Mouse (Mus musculus) embryo, embryonic 9.5 days (tissue): Measurements from ENCODE around the gene Ppp1r12b.

Source experiments
- DNase-seq: peaks from one replicate; pipeline ENCODE4 v3.0.0-alpha.2; 2017; ENCODE audit errors: extremely low spot score

Gene Ppp1r12b

GRCm38 (mm10) chr1:134763250-134763649 lies 192.5 kb downstream of the Ppp1r12b start:
- no peak for DNase-seq

GRCm38 (mm10) chr1:134761534-134761933 lies 194.2 kb downstream of the Ppp1r12b start:
- DNase-seq: no peak

DNA sequence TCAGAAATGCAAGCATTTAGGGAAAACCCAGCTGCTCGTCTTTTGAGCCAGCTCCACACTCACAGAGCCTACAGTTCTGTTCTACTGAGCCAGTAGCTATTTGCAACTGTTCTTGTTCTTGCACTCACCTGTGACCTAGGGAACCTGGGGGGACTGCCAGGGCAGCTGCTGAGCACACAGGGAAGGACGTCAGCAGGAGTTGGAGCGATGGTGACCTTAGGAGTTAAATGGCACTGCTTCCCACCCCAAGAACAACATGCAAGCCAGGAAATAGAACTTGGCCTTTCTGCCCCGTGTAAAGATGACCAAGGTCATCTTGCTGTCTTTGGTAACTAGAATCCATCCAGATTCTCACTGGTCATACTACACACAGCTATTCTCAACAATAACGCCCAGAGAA lies 195.1 kb downstream of the Ppp1r12b start:
- no peak for DNase-seq

GRCm38 (mm10) chr1:134759133-134759532 lies 196.6 kb downstream of the Ppp1r12b start:
- no peak for DNase-seq

GRCm38 (mm10) chr1:134757230-134757629 lies 198.5 kb downstream of the Ppp1r12b start:
- no peak for DNase-seq

GRCm38 (mm10) chr1:134756190-134756873 lies 199.4 kb downstream of the Ppp1r12b start:
- DNase-seq: no peak

DNA sequence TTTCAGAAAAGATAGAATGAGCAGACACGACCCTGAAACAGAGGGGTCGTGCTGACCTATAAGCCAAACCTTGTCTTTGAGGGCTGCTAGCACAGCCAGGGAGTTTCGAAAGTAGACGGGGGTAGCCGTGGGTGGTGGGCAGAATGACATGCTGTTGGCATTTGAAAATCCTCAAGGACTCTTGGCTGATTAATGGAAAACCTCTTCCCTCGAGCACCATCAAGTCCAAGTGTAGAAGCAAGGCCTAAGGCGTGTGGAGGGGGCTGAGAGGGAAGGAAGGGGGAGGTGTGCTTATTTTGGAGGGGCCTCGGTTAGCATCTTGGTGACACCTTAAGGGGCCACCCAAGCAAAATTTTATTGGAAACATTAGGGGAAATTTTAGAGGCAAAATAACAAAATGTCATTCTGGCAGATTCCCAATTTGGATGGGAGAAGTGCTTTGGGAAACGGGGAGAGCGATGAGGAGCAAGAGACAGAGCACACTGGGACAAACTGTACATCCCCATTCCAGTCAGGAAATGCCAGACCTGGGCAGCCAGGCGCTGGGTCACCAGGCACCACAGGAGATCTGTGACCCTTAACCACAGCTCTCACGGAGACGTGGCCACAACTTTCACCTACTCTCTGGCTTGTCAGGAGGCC lies 200.1 kb downstream of the Ppp1r12b start:
- DNase-seq: no peak

GRCm38 (mm10) chr1:134754818-134755217 lies 200.9 kb downstream of the Ppp1r12b start:
- DNase-seq: no peak

DNA sequence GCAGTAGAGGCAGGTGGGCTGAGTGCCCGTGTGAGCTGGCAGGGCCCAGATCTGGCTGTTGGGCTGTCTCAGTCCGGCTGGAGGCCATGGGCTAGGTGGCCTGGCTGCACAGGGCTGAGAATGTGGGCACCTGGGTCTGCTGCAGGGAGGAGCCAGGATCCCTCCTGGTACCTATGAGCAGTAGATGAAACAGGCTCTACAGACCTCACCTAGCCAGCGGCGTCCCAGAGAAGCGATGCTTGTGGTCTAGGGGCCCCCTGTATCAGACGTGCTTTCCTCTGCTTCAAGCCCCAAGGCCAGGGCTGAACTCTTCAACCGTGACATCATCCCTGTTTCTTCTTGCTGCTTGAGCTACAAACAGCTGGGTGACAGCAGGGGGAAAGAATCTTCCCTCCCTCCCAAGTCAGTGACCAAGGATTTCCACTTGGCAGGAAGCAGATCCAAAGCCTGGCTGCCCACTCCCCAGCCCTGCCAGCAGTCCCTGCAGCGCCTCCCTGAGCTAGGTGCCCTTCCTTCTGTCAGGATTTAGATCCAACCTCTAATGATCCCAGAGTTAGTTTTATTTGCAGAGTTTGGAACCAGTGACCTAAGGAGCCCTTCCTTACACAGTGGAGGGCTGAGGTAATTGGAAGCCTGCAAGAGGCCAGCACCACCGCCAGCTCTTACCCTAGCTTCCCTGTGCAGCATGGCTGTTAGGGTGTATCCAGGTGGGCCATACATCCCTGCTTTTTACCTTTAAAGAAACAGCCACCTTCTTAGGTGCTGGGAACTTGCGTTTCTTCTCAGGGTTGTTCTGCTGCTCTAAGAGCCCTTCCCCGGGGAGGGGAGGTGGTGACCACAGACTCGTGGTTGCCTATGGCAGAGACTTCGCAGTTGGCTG lies 201.8 kb downstream of the Ppp1r12b start:
- no peak for DNase-seq

DNA sequence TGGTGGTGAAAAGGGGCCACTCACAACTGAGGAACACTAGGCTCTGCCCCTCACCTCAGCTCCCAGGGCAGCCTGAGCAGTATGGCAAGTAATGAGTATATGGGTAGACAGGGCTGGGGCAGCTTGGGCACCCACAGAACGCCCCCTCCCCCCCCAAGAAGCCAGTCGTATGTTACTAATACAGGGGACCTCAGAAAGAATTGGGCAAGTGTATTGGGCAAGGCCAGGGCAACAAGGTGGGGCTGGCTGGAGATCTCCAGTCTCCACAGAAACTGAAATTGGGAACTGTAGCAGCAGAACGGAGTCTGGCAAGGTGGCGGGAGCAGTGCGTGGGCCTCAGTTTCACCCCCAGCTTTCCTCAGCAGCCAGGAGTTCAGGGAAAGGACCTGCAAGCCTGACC lies 203.3 kb downstream of the Ppp1r12b start:
- DNase-seq: no peak

- DNase-seq: no peak
Measured at GRCm38 (mm10) chr1:134749889-134750288, 205.9 kb downstream of the Ppp1r12b start.

- DNase-seq: peak; percentile 77
Measured at GRCm38 (mm10) chr1:134747236-134748174, 208.2 kb downstream of the Ppp1r12b start.

GRCm38 (mm10) chr1:134745648-134746047 lies 210.1 kb downstream of the Ppp1r12b start:
- DNase-seq: peak; percentile 36

DNA sequence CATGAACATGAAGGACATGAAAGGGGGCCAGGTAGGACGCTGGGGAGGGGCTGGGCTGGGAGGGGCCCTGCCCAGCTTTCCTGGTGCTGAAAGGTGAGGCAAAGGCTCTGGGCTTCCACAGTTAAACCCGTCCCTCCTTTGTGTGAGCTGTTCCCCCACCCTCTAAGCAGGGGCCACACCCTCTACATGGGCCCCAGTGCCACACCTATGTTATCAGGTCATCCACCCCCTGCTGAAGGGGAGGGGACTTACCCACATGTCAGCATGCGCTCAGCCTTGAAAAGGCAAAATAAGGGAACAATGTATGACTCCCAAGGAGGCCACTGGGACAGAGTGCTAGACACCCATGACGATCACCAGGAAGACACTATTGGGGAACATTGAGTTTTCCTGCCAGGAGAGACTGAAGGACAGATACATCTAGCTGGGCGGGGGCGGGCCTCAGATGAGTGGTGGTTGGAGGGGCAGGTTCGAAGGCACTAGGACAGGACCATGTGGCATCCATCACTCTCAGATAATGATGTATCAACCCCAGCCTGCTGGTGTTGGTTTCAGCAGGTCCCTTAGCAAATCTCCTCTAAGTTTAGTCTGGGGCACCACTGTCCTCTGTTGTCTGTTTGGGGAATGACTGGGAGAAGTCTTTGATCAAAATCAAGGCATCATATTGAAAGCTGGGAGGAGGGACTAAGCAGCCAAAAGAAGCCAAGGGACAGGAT lies 213.6 kb downstream of the Ppp1r12b start:
- DNase-seq: no peak

DNA sequence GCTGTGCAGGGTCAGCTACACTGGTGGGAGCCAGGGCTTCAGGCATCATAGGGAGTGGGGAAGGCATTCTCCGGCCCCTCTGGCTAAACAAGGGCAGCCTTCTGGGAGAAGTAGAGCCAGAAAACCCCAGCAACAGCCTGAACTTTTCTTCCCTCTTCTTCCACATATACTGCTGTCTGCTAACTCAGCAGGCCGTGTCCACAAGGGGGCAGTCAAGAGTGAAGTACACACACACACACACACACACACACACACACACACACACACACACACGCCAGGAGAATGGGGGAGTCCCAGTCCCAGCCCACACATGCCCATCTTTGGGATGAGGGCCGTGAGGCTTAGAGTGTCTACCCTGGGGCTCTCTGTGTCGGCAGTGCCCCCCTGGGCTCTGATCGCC lies 214.3 kb downstream of the Ppp1r12b start:
- peak; percentile 29 for DNase-seq

GRCm38 (mm10) chr1:134737463-134737862 lies 218.3 kb downstream of the Ppp1r12b start:
- no peak for DNase-seq

- DNase-seq: no peak
Measured at GRCm38 (mm10) chr1:134733659-134734058, 222.1 kb downstream of the Ppp1r12b start.

DNA sequence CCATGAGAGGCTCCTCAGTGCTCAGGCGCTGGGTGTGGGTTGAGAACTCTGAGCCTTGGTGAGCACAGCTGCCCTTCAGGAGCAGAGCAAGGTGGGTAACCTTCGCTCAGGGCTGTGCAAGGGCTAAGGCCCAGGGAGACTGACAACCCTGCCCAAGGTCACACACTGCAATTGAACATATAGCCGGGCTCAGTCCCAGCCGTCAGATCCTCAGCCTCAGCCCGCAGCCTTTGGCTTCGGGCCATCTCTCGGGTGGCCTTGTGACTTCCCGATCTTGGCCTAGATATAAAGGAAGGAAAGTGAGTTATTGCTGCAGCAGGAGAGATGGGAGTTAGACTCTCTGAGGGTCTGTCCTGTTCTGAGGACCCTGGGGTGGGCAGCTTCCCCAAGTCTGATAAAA lies 228.5 kb downstream of the Ppp1r12b start:
- no peak for DNase-seq

DNA sequence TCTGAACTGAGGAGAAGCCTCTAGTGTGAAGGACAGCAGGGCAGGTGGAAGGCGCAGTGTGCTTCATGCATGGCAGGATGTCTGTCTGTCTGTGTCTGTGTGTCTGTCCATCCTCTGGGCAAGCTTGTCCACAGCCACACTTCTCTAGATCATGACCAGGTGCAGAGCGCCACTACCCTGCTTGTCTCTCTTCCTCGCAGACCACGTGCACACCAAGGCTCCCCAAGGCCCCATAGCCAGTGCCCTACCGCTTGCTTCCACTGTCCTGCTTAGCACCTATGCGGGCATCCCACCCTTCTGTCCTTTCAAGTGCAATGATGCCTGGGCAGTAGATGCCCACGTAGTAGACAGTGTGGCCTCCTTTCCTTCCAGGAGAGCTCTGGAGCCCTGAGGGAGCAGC lies 229.3 kb downstream of the Ppp1r12b start:
- no peak for DNase-seq

DNA sequence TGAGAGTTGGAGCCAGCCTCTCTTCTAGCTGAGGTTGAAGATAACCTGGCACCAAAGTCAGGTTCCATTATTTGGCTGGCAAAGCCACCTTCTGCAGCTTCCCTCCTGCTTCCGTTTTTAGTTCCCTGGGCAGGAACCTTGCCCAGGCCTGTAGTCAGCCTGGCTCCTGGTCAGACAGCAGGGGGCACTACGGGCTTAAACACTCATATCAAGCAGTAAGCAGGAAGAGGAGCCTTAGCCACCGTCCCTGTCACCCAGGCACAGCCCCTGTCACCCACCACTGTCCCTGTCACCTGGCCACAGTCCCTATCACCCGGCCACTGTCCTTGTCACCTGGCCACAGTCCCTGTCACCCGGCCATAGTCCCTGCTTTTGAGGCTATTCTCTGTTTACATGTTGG lies 230.5 kb downstream of the Ppp1r12b start:
- DNase-seq: no peak

DNA sequence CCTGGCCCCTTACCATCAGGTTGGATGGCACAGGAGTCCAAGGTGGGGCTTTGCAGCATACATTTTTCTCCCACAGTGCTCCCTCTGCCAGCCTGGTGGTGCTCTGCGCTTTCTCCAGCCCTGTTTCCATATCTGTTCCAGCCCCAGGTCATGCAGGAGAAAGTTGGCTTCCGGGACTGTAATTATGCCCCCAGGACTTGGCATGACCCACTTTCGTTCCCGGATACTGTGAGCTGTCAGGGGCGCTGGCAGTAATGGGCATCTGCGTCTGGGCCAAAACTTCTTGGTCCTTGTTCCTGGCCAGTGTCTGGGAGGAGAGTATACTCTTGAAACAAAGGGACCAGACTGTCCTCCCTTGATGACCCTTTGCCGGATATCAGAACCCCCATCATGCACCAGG lies 232.9 kb downstream of the Ppp1r12b start:
- no peak for DNase-seq
